Mouse (Mus musculus) forebrain, embryonic 14.5 days (tissue): ENCODE measurements at regions not wholly inside any gene's neighbourhood (a gene's known extent, or its start where the extent isn't known, plus 50 kb on each side); places are given as distances from the start of the nearest gene placed in this dataset.

Experiments used
- ATAC-seq: fragments of 200-750 bp; cut with Nextera tagmentation; 2 replicates; pipeline ENCODE4 v1.8.0; 2017; ENCODE audit warnings: mild to moderate bottlenecking, moderate library complexity
- DNase-seq: peaks from one replicate; pipeline ENCODE4 v3.0.0-alpha.2; 2015; ENCODE audit warnings: low spot score
- H3K27ac ChIP-seq: fragments of 300-500 bp; sonication (generic); 2 replicates; pipeline ENCODE4 v1.5.1; 2014; ENCODE audit warnings: low read depth, mild to moderate bottlenecking, control low read depth, low read length, moderate library complexity
- H3K27me3 ChIP-seq: fragments of 300-500 bp; sonication (generic); replicated peaks from 2 replicates; pipeline ENCODE4 v1.6.1; 2014; ENCODE audit warnings: low read length, control low read depth, mixed read lengths; ENCODE audit not compliant: control insufficient read depth, insufficient read depth
- H3K36me3 ChIP-seq: fragments of 300-500 bp; sonication (generic); 2 replicates; pipeline ENCODE4 v1.6.1; 2014; ENCODE audit warnings: low read length, control low read depth; ENCODE audit not compliant: control insufficient read depth, insufficient read depth
- H3K4me1 ChIP-seq: fragments of 300-500 bp; sonication (generic); 2 replicates; pipeline ENCODE4 v1.6.1; 2014; ENCODE audit warnings: antibody characterized with exemption, low read length, control low read depth; ENCODE audit not compliant: control insufficient read depth, insufficient read depth
- H3K4me2 ChIP-seq: fragments of 300-500 bp; sonication (generic); 2 replicates; pipeline ENCODE4 v1.6.1; 2014; ENCODE audit warnings: mild to moderate bottlenecking, control low read depth, low read length
- H3K4me3 ChIP-seq: fragments of 300-500 bp; sonication (generic); 2 replicates; pipeline ENCODE4 v1.5.1; 2014; ENCODE audit warnings: low read depth, low read length, control low read depth
- H3K9ac ChIP-seq: fragments of 300-500 bp; sonication (generic); 2 replicates; pipeline ENCODE4 v1.6.1; 2014; ENCODE audit warnings: mild to moderate bottlenecking, low read length, control low read depth, moderate library complexity
- H3K9me3 ChIP-seq: fragments of 300-500 bp; sonication (generic); replicated peaks from 2 replicates; pipeline ENCODE4 v1.6.1; 2016; ENCODE audit warnings: low read length, control low read depth, mixed read lengths; ENCODE audit not compliant: control insufficient read depth
- WGBS: fragments of 180-500 bp; shearing (Covaris S2); extraction: QIAGEN DNeasy Blood & Tissue Kit; methylation state at CpG from one replicate; pipeline ENCODE4 v1.1.7; 2014; 5-methylcytosine and 5-hydroxymethylcytosine counted together

DNA sequence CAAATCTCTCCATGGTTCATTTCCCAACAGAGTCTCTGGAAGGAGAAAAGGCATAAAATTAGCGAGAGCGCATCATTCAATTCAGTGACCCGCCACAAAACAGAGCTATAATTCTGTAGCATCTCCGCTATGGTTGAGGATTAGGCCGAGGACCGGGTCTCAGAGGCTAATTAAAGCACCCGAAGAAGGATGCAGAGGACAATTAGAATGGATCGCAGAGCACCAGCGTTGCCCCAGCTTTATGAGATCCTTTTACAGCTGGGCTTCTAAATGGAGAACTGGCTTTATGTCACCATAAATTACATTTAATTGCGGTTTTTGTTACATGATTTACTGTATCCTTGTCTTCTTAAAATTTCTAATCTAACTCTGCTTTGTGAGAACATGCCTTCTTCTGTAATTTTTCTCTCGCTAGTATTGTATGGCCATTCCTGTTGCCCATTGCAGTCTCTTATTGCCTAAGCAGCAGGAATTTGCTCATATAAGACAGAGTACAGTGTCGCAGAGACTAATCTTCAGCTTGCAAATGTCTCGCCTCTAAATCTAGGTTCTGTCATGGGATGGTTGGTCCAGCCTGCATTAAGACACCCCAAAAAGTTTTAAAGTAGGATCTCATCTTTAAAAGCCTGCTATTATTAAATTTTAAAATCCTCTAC, 793.5 kb downstream of the Rps29 start:
- H3K9ac ChIP-seq, result no peak overlapping the region
- no peaks in the 10 kb centered on the region for H3K9me3 ChIP-seq
- H3K27me3 ChIP-seq, result no peaks in the 10 kb centered on the region
- H3K4me1 ChIP-seq, result no peaks in the 10 kb centered on the region
- DNase-seq (no peak), ATAC-seq (no peak)
- no peak overlapping the region for H3K27ac ChIP-seq
- 32% methylated on average over 13 of the region's 13 CpGs for WGBS
- H3K36me3 ChIP-seq, result no peaks in the 10 kb centered on the region
- no peak overlapping the region for H3K4me2 ChIP-seq
- no peak overlapping the region for H3K4me3 ChIP-seq

DNA sequence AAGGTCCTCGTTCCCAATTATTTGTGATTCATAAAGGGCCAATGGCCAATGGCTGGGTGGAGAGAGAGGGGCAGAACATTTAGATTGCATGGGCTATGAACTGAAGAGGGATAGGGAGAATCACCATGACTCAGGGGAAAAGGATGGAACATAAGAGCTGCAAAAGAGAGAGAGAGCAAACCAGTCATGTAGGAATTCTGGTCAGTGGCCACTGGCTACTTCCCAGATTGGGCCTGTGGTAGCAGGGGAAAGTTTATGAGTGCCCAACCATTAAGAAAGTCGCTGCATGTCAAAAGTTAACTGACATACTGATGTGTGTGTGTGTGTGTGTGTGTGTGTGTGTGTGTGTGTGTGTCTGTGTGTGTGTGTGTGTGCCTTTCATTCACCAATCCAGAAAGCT, 795.8 kb downstream of the Rps29 start:
- H3K4me2 ChIP-seq, result no peak overlapping the region
- H3K9me3 ChIP-seq, result no peaks in the 10 kb centered on the region
- H3K9ac ChIP-seq, result no peak overlapping the region
- DNase-seq (no peak), ATAC-seq (no peak)
- H3K4me3 ChIP-seq, result no peak overlapping the region
- H3K27ac ChIP-seq, result no peak overlapping the region
- no peaks in the 10 kb centered on the region for H3K4me1 ChIP-seq
- no peaks in the 10 kb centered on the region for H3K36me3 ChIP-seq
- WGBS, result 73% methylated on average over 2 of the region's 2 CpGs
- H3K27me3 ChIP-seq, result no peaks in the 10 kb centered on the region

DNA sequence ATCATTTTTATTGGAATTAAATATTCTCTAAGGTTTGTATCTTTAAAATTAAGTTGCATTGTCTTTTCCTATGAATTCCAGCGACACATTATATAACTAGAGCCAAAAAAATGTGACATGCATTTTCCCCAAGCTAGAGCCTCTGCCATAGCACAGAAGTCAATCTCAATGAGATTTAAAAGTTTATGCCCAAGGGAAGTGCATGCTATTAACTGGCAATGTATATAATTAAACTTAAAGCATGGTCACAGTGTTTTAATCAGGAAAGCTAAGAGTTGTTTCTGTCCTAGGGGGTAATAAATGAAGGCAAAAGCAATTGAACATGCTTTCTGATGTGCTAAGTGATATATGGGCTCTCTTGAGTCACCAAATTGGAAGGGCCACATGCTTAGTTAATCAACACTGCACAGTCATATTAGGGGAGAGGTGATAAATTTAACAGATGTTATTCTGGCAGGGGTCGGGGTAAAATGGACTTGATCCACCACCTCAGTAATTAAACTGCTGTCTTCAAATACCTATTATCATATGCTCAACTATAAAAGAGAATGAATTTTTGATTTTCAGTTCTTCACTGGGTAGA, 812.4 kb downstream of the Rps29 start:
- Histone ChIP-seq H3K9ac (no peak overlapping the region), H3K4me2 (no peak overlapping the region), H3K27ac (no peak overlapping the region), H3K4me1 (no peaks in the 10 kb centered on the region), H3K27me3 (no peaks in the 10 kb centered on the region), H3K9me3 (no peaks in the 10 kb centered on the region), H3K36me3 (no peaks in the 10 kb centered on the region), H3K4me3 (no peak overlapping the region)
- WGBS, result 68% methylated on average over 2 of the region's 2 CpGs
- no peak for DNase-seq
- no peak for ATAC-seq

DNA sequence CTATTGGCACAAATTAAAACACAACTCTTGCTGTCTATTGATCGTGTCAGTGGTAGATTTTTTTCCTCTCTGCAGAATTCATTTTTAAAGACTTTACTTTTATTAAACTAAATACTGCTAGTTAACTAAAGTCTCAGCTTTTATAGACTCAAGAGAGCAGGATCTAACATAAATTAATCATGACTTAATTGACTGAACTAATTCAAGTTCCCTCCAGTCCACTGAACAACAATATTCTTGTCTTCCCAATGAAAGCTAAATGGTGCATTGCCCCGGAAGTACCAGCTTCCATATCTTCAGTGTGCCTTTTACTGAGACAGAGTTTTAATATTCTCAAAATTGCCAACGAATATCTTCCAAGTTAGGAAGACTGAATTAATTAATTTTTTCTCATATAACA, 825.2 kb downstream of the Rps29 start:
- Histone ChIP-seq H3K4me1 (no peaks in the 10 kb centered on the region), H3K27ac (no peak overlapping the region), H3K36me3 (no peaks in the 10 kb centered on the region), H3K4me2 (no peak overlapping the region), H3K27me3 (no peaks in the 10 kb centered on the region), H3K9me3 (no peaks in the 10 kb centered on the region), H3K4me3 (no peak overlapping the region), H3K9ac (no peak overlapping the region)
- WGBS, result 18% methylated on average over 3 of the region's 3 CpGs
- DNase-seq (peak; percentile 39), ATAC-seq (peak; percentile 47)

DNA sequence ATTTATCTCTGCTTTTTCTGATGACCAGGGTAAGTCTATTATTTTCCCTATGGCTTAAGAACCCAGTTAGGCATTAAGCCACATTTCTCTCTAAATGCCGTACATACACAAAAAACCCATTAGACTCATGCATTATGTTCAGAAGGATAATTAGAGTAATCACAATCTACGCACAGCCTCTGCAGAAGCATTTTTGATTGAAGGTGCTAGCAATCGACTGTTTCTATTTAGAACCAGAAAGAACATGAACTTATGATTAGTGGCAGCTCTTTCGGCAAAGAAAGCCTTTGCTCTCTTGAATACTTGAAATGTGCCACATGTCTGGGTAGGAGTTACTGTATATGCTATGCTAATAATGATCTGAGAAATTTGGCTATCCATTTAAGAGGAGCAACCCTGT, 825.6 kb downstream of the Rps29 start:
- Histone ChIP-seq H3K9ac (no peak overlapping the region), H3K4me3 (no peak overlapping the region), H3K36me3 (no peaks in the 10 kb centered on the region), H3K9me3 (no peaks in the 10 kb centered on the region), H3K4me2 (no peak overlapping the region), H3K27ac (no peak overlapping the region), H3K27me3 (no peaks in the 10 kb centered on the region), H3K4me1 (no peaks in the 10 kb centered on the region)
- DNase-seq (peak; percentile 51), ATAC-seq (peak; percentile 36)
- 17% methylated on average over 4 of the region's 4 CpGs for WGBS

DNA sequence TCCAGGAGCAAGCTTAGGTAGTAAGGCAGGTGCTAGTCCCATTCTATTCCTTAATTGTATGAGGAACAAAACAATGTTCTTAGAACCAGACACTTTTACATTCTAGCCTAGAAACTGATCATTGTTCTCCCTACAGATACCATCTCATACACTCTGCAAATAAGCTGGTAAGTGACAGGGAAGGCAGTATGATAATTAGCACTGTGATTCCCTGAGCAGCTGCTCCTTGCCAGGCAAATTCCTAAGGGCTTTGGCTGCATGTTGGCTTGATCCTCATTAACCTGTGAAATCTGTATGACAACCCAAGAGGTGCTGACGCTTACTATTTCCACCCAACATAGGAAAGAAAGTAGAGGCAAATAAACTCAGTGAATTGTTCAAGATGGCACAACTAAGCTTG, 826.5 kb downstream of the Rps29 start:
- no peak overlapping the region for H3K27ac ChIP-seq
- H3K4me2 ChIP-seq, result no peak overlapping the region
- no peaks in the 10 kb centered on the region for H3K36me3 ChIP-seq
- WGBS, result 30% methylated on average over 1 of the region's 1 CpGs
- no peak overlapping the region for H3K4me3 ChIP-seq
- H3K27me3 ChIP-seq, result no peaks in the 10 kb centered on the region
- no peaks in the 10 kb centered on the region for H3K4me1 ChIP-seq
- DNase-seq, result peak; percentile 38
- H3K9ac ChIP-seq, result no peak overlapping the region
- H3K9me3 ChIP-seq, result no peaks in the 10 kb centered on the region
- ATAC-seq, result peak; percentile 74
